Mouse (Mus musculus): Measurements from ENCODE around the gene Tut7. TPM values are rescaled to one million over a fixed set of nuclear protein-coding genes. Genes with fewer than 3 reads are reported as not detected.
"Not testable (repeated sequence)": the region's sequence is repeated elsewhere in the genome, so short reads cannot be mapped to it uniquely, and the experiment has no call there.

Tut7 gene
- total and polyA plus RNA-seq, 2 experiments from 2014 or later = 36.8 to 51.2 TPM

DNA sequence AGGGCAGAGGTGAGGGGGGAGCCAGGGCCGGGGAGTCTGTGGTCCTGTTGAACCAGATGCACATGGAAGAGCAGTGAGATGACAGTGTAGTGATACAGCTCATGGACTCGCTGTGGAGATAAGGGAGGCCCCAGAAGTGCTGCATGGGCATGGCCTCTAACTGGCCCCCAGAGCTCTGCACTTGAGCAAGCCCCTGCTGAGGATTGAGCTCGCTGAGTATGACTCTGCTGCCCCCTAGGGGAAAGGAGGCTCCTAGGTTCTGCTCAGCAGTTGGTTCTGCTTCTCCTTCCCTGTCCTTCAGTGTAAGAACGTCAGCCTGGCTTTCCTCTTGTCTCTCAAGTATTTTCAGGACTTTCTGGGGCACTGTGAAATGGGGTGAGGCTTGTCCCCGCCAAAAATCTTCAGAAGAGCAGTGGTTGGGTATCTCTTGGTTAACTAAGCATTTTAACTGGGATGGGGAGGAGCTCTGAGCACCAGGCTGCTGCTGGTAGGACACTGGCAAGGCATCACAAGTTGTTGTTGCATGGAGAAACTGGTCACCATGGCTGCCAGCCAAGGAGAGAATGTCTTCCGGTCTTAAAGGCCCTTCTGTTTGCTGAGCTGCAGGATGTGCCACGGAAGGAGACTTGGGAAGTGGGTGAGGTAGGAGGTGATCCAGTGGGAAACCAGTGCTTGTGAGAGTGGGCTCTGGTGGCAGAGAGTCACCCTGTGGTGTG lies 94.4 kb downstream of the Tut7 start:
- no peak overlapping the region for H3K4me2 ChIP-seq (ENCODE audit: low read depth)
- peak; percentile 89 for DNase-seq
- WGBS = 26% methylated on average over 7 of the region's 7 CpGs
- TF ChIP-seq CTCF (IDR thresholded peaks at IDR 0.05; ENCODE audit: low read depth) = peak; percentile 94
- H3K27ac ChIP-seq (ENCODE audit: low read depth, low read length) = no peak overlapping the region
- H3K9me3 ChIP-seq (ENCODE audit: low read length) = no peaks in the 10 kb centered on the region
- ATAC-seq = peak; percentile 95
- no peaks in the 10 kb centered on the region for H3K4me1 ChIP-seq (ENCODE audit: insufficient read depth)
- no peaks in the 10 kb centered on the region for H3K27me3 ChIP-seq (ENCODE audit: insufficient read depth, low read length)
- H3K4me3 ChIP-seq (ENCODE audit: low read depth, low read length) = no peak overlapping the region
- no peaks in the 10 kb centered on the region for H3K36me3 ChIP-seq (ENCODE audit: insufficient read depth)
- H3K9ac ChIP-seq = no peak overlapping the region

DNA sequence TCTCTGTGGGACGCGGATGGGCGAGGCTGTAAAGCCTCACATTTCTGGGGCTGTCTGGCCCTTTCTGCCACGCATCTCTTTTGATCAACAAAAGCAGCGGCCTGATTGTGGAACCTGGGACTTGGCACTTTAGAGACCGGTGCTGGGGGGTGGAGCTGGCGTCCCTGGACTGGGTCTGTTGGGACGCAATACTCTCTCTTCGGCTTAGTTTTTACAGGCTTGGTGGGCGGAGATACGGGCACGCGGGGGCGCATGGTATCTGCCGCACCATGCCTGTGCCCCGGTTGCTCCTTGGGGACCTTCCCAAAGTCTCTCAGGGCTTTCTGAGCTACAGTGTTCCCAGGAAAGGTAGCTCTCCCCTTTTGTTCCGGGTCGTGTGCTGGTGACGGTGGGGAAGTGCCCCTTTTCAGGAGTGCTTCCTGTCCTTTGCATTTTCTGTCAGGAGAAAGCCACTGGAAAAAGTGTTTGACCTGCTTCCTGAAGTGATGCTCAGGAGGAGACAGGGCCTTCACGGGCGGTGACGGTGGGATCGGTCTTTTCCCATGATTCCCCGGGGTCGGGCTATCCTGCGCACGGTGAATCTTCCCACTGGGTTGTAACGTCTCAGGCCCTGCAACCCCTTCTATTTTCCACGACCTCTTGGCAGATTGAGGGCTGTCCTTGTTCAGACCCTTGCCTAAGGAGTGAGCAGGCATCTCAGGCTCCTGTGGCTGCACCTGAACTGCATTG lies 96.6 kb downstream of the Tut7 start:
- H3K27me3 ChIP-seq (ENCODE audit: insufficient read depth, low read length) = no peaks in the 10 kb centered on the region
- H3K36me3 ChIP-seq (ENCODE audit: insufficient read depth) = no peaks in the 10 kb centered on the region
- peak overlapping the region; percentile 36 for H3K4me2 ChIP-seq (ENCODE audit: low read depth)
- no peak for DNase-seq
- no peak overlapping the region for H3K4me3 ChIP-seq (ENCODE audit: low read depth, low read length)
- ATAC-seq = 0 out of 2 replicates have a peak, but pooled peaks have one; percentile 9
- no peak for TF ChIP-seq CTCF (IDR thresholded peaks at IDR 0.05; ENCODE audit: low read depth)
- no peak overlapping the region for H3K27ac ChIP-seq (ENCODE audit: low read depth, low read length)
- 0 out of 2 replicates have a peak overlapping the region, but pooled peaks have one; percentile 4 for H3K9ac ChIP-seq
- no peaks in the 10 kb centered on the region for H3K9me3 ChIP-seq (ENCODE audit: low read length)
- H3K4me1 ChIP-seq (ENCODE audit: insufficient read depth) = no peaks in the 10 kb centered on the region
- WGBS = 39% methylated on average over 29 of the region's 29 CpGs

DNA sequence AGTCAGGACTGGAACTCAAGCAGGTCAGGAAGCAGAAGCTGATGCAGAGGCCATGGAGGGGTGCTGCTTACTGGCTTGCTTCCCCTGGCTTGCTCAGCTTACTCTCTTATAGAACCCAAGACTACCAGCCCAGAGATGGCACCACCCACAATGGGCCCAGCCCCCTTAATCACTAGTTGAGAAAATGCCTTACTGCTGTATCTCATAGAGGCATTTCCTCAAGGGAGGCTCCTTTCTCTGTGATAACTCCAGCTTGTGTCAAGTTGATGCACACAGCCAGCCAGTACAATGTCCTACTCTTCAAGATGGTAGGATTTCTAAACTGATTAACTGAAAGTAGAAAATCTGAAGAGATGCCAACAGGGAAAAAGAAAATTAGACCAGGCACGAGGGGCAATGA lies 100.9 kb downstream of the Tut7 start:
- not testable (repeated sequence) for H3K9ac ChIP-seq; H3K9me3 ChIP-seq (ENCODE audit: low read length); H3K4me1 ChIP-seq (ENCODE audit: insufficient read depth); H3K4me2 ChIP-seq (ENCODE audit: low read depth); H3K27me3 ChIP-seq (ENCODE audit: insufficient read depth, low read length); DNase-seq; H3K4me3 ChIP-seq (ENCODE audit: low read depth, low read length); ATAC-seq; H3K27ac ChIP-seq (ENCODE audit: low read depth, low read length); H3K36me3 ChIP-seq (ENCODE audit: insufficient read depth)
- WGBS = 82% methylated on average over 1 of the region's 1 CpGs

Other genes starting within 250 kb of the Tut7 start
- 136 and 160 TPM in 2 replicates for gene Agtpbp1, start 237.9 kb downstream of the Tut7 start, total RNA-seq (2014; rRNA removed)
- 60.7 and 65.1 TPM in 2 replicates for gene Agtpbp1, start 237.9 kb downstream of the Tut7 start, polyA plus RNA-seq (2015; fragmentation: Nextera tagmentation; extraction: Ambion mirVana)
- 50.4 and 67.8 TPM in 2 replicates for gene Naa35, start 237.9 kb downstream of the Tut7 start, total RNA-seq (2014; rRNA removed)
- 116 and 132 TPM in 2 replicates for gene Naa35, start 237.9 kb downstream of the Tut7 start, polyA plus RNA-seq (2015; fragmentation: Nextera tagmentation; extraction: Ambion mirVana)
- 22.1 and 23.2 TPM in 2 replicates for gene Golm1, start 147.3 kb downstream of the Tut7 start, total RNA-seq (2014; rRNA removed)
- 16.8 and 18.6 TPM in 2 replicates for gene Golm1, start 147.3 kb downstream of the Tut7 start, polyA plus RNA-seq (2015; fragmentation: Nextera tagmentation; extraction: Ambion mirVana)
- gene 4921517D22Rik, start 129.0 kb downstream of the Tut7 start, total RNA-seq (2014; rRNA removed) = not detected in 2 replicates
- gene 4921517D22Rik, start 129.0 kb downstream of the Tut7 start, polyA plus RNA-seq (2015; fragmentation: Nextera tagmentation; extraction: Ambion mirVana) = not detected in 2 replicates
- gene Spata31d1a, start 112.8 kb downstream of the Tut7 start, total RNA-seq (2014; rRNA removed) = 0.08 TPM in 1 of 2 replicates, not detected in the other
- gene Spata31d1a, start 112.8 kb downstream of the Tut7 start, polyA plus RNA-seq (2015; fragmentation: Nextera tagmentation; extraction: Ambion mirVana) = 0.21 and 0.42 TPM in 2 replicates
- gene Spata31d1b, start 110.9 kb downstream of the Tut7 start, total RNA-seq (2014; rRNA removed) = 0.08 and 0.33 TPM in 2 replicates
- gene Spata31d1b, start 110.9 kb downstream of the Tut7 start, polyA plus RNA-seq (2015; fragmentation: Nextera tagmentation; extraction: Ambion mirVana) = not detected in 2 replicates
- gene Spata31d1d, start 91.4 kb downstream of the Tut7 start, total RNA-seq (2014; rRNA removed) = not detected in 2 replicates
- gene Spata31d1d, start 91.4 kb downstream of the Tut7 start, polyA plus RNA-seq (2015; fragmentation: Nextera tagmentation; extraction: Ambion mirVana) = not detected in 2 replicates
- 0.24 and 0.31 TPM in 2 replicates for gene 1700014D04Rik, start 76.4 kb downstream of the Tut7 start, total RNA-seq (2014; rRNA removed)
- gene 1700014D04Rik, start 76.4 kb downstream of the Tut7 start, polyA plus RNA-seq (2015; fragmentation: Nextera tagmentation; extraction: Ambion mirVana) = 0.42 and 0.54 TPM in 2 replicates
- 77.2 and 87.8 TPM in 2 replicates for gene Isca1, start 53.3 kb downstream of the Tut7 start, total RNA-seq (2014; rRNA removed)
- 154 and 168 TPM in 2 replicates for gene Isca1, start 53.3 kb downstream of the Tut7 start, polyA plus RNA-seq (2015; fragmentation: Nextera tagmentation; extraction: Ambion mirVana)
- gene Gm49354, start 40.9 kb downstream of the Tut7 start, total RNA-seq (2014; rRNA removed) = not detected in 2 replicates
- gene Gm49354, start 40.9 kb downstream of the Tut7 start, polyA plus RNA-seq (2015; fragmentation: Nextera tagmentation; extraction: Ambion mirVana) = not detected in 2 replicates

Measured in forebrain, postnatal 0 days (tissue).